ENCODE assay signal across 10 mouse cellular contexts in genomic region chr6:72319019-72319418, GRCm38 (mm10). TPM values are rescaled to one million over a fixed set of nuclear protein-coding genes. Genes with fewer than 3 reads are reported as not detected.
A peak's percentile ranks its signal among the peaks of the same experiment; 100 is the strongest.
DNase-seq lines count a peak whose midpoint lies in the region; ATAC-seq and TF ChIP-seq lines count a peak whose summit lies in the region.
"Had no signal": no experiment of that assay in that cellular context is flagged by ENCODE, and none has a peak within 500 bp of the region (broad histone marks: within the 10 kb centered on the region; RNA-seq: fewer than 3 reads in every experiment).

No protein-coding gene starts in this region.

- H3K9me3 ChIP-seq in kidney, embryonic 16.5 days (ENCODE audit: low read length) = no peaks in the 10 kb centered on the region
- no peaks in the 10 kb centered on the region for H3K9me3 ChIP-seq in kidney, postnatal 0 days (replicated peaks; ENCODE audit: low read length)
- no peaks in the 10 kb centered on the region for H3K9me3 ChIP-seq in liver, embryonic 14.5 days (ENCODE audit: control insufficient read depth, low read length)
- no peaks in the 10 kb centered on the region for H3K9me3 ChIP-seq in forebrain, embryonic 10.5 days
- H3K9me3 ChIP-seq: embryonic facial prominence, embryonic 15.5 days had no signal

- H3K27ac ChIP-seq in kidney, adult 2 months (ENCODE audit: insufficient read depth, low read depth, low read length) = no peak overlapping the region
- no peak overlapping the region for H3K27ac ChIP-seq in kidney, embryonic 16.5 days (ENCODE audit: low read length)
- no peak overlapping the region for H3K27ac ChIP-seq in kidney, postnatal 0 days
- H3K27ac ChIP-seq in liver, embryonic 14.5 days = no peak overlapping the region
- no peak overlapping the region for H3K27ac ChIP-seq in forebrain, embryonic 10.5 days
- H3K27ac ChIP-seq: embryonic facial prominence, embryonic 15.5 days; macrophage had no signal

- ATAC-seq in kidney, embryonic 16.5 days (ENCODE audit: low FRiP score, low TSS enrichment) = no peak
- ATAC-seq in kidney, postnatal 0 days (replicated peaks; ENCODE audit: low FRiP score, low read depth) = no peak
- ATAC-seq in liver, embryonic 14.5 days (ENCODE audit: insufficient read depth) = no peak

- no peaks in the 10 kb centered on the region; the same call in 1 of the 2 replicates for H3K4me1 ChIP-seq in kidney, adult 2 months (ENCODE audit: control insufficient read depth, insufficient read depth, low read length)
- peaks cover 3% of the 10 kb centered on the region; the same call in 1 of the 2 replicates for H3K4me1 ChIP-seq in kidney, embryonic 16.5 days (ENCODE audit: insufficient read depth, low read length)
- H3K4me1 ChIP-seq in kidney, postnatal 0 days (replicated peaks; ENCODE audit: insufficient read depth, low read length) = no peaks in the 10 kb centered on the region
- H3K4me1 ChIP-seq in liver, embryonic 14.5 days (replicated peaks; ENCODE audit: control insufficient read depth in 2 of 2, insufficient read depth in 2 of 2, low read length in 1 of 2) = peaks cover 5 to 7% of the 10 kb centered on the region in 2 experiments
- H3K4me1 ChIP-seq in forebrain, embryonic 10.5 days = no peaks in the 10 kb centered on the region
- H3K4me1 ChIP-seq: embryonic facial prominence, embryonic 15.5 days had no signal

- DNase-seq in kidney, adult 2 months = peak; percentile 57
- DNase-seq in ES-CJ7 (ENCODE audit: low read depth, low spot score) = peak; percentile 46
- DNase-seq in brain, adult 2 months (ENCODE audit: low read depth, low spot score) = peak; percentile 63
- peak; percentile 68 for DNase-seq in kidney, postnatal 0 days (ENCODE audit: low spot score)
- DNase-seq in liver, embryonic 14.5 days (ENCODE audit: low read depth in 3 of 3, low spot score in 3 of 3) = no peak
- DNase-seq in thymus, postnatal 25 days = peak; percentile 24
- no peak for DNase-seq in forebrain, embryonic 10.5 days (ENCODE audit: extremely low spot score, low spot score)

- no peak overlapping the region for H3K4me3 ChIP-seq in kidney, adult 2 months (ENCODE audit: insufficient read depth, low read depth, low read length)
- no peak overlapping the region for H3K4me3 ChIP-seq in kidney, embryonic 16.5 days (ENCODE audit: low read length)
- no peak overlapping the region for H3K4me3 ChIP-seq in kidney, postnatal 0 days (replicated peaks; ENCODE audit: low read depth, low read length)
- no peak overlapping the region for H3K4me3 ChIP-seq in liver, embryonic 14.5 days (ENCODE audit: insufficient read depth in 1 of 2, low read depth in 2 of 2, low read length in 2 of 2)
- no peak overlapping the region for H3K4me3 ChIP-seq in forebrain, embryonic 10.5 days
- H3K4me3 ChIP-seq: embryonic facial prominence, embryonic 15.5 days had no signal

- no peak overlapping the region for H3K9ac ChIP-seq in kidney, embryonic 16.5 days (replicated peaks; ENCODE audit: low read length)
- H3K9ac ChIP-seq in kidney, postnatal 0 days (ENCODE audit: low read depth, low read length) = no peak overlapping the region
- H3K9ac ChIP-seq in liver, embryonic 14.5 days (replicated peaks) = no peak overlapping the region
- H3K9ac ChIP-seq: embryonic facial prominence, embryonic 15.5 days had no signal

- TF ChIP-seq EP300 in liver, embryonic 14.5 days (IDR thresholded peaks at IDR 0.05; ENCODE audit: low read depth) = no peak

- no peak for TF ChIP-seq POLR2A in kidney, adult 2 months (IDR thresholded peaks at IDR 0.05; ENCODE audit: low read depth, low read length)

- TF ChIP-seq CTCF in kidney, adult 2 months (conservative IDR thresholded peaks at IDR 0.05; ENCODE audit: insufficient read depth, insufficient read length, low read depth, low read length) = peak; percentile 39; the same call in 1 of the 2 replicates
- peak; percentile 74 for TF ChIP-seq CTCF in kidney, postnatal 0 days (IDR thresholded peaks at IDR 0.05; ENCODE audit: low read depth)
- TF ChIP-seq CTCF in liver, embryonic 14.5 days (IDR thresholded peaks at IDR 0.05; ENCODE audit: low read depth) = peak; percentile 65

- no peak overlapping the region for H3K4me2 ChIP-seq in kidney, embryonic 16.5 days (replicated peaks; ENCODE audit: low read depth, low read length)
- no peak overlapping the region for H3K4me2 ChIP-seq in kidney, postnatal 0 days (ENCODE audit: low read length)
- H3K4me2 ChIP-seq in liver, embryonic 14.5 days (ENCODE audit: low read depth) = no peak overlapping the region
- H3K4me2 ChIP-seq: embryonic facial prominence, embryonic 15.5 days had no signal

- H3K36me3 ChIP-seq in kidney, adult 2 months (ENCODE audit: control insufficient read depth, insufficient read depth, low read length) = peaks cover 3% of the 10 kb centered on the region; the same call in 1 of the 2 replicates
- peaks cover 48% of the 10 kb centered on the region for H3K36me3 ChIP-seq in kidney, embryonic 16.5 days (ENCODE audit: insufficient read depth, low read length)
- H3K36me3 ChIP-seq in kidney, postnatal 0 days (ENCODE audit: insufficient read depth, low read length) = peaks cover 48% of the 10 kb centered on the region
- H3K36me3 ChIP-seq in liver, embryonic 14.5 days (replicated peaks; ENCODE audit: control insufficient read depth, insufficient read depth, low read depth) = peaks cover 74% of the 10 kb centered on the region
- H3K36me3 ChIP-seq in forebrain, embryonic 10.5 days (replicated peaks) = peaks cover 97% of the 10 kb centered on the region

- no peaks in the 10 kb centered on the region for H3K27me3 ChIP-seq in kidney, adult 2 months (replicated peaks; ENCODE audit: control insufficient read depth, insufficient read depth, low read length)
- no peaks in the 10 kb centered on the region for H3K27me3 ChIP-seq in kidney, embryonic 16.5 days (ENCODE audit: insufficient read depth, low read length)
- no peaks in the 10 kb centered on the region for H3K27me3 ChIP-seq in kidney, postnatal 0 days (ENCODE audit: insufficient read depth, low read length)
- no peaks in the 10 kb centered on the region for H3K27me3 ChIP-seq in liver, embryonic 14.5 days (ENCODE audit: control insufficient read depth, insufficient read depth, low read length)
- no peaks in the 10 kb centered on the region for H3K27me3 ChIP-seq in forebrain, embryonic 10.5 days (ENCODE audit: poor library complexity, severe bottlenecking)
- H3K27me3 ChIP-seq: embryonic facial prominence, embryonic 15.5 days had no signal

- 73% methylated on average over 11 of the region's 11 CpGs for WGBS in kidney, adult 2 months
- 78% methylated on average over 11 of the region's 11 CpGs for WGBS in kidney, embryonic 16.5 days
- WGBS in kidney, postnatal 0 days = 81% methylated on average over 11 of the region's 11 CpGs
- 73% methylated on average over 11 of the region's 11 CpGs for WGBS in liver, embryonic 14.5 days (ENCODE audit: insufficient replicate concordance)
- WGBS in forebrain, embryonic 10.5 days = 88% methylated on average over 11 of the region's 11 CpGs

RNA-seq across cellular contexts. Expression of gene Sftpb, which starts 14.6 kb away (rescaled TPM):
- polyA plus RNA-seq in kidney, adult 2 months (2012; rRNA removed) = not detected in 2 replicates
- polyA plus RNA-seq in kidney, embryonic 16.5 days (2015; fragmentation: Nextera tagmentation; extraction: Ambion mirVana) = 5.4 TPM in 1 of 2 replicates, not detected in the other
- not detected in 2 replicates for polyA plus RNA-seq in kidney, postnatal 0 days (2015; fragmentation: Nextera tagmentation; extraction: Ambion mirVana)
- not detected in 2 replicates for polyA plus RNA-seq in liver, embryonic 14.5 days (2012; rRNA removed)
- polyA plus RNA-seq in liver, embryonic 14.5 days (2014; fragmentation: Nextera tagmentation; extraction: Ambion mirVana) = not detected in 2 replicates
- not detected in 2 replicates for polyA plus RNA-seq in forebrain, embryonic 10.5 days (2016; fragmentation: Nextera tagmentation; extraction: Ambion mirVana)
- polyA plus RNA-seq: embryonic facial prominence, embryonic 15.5 days; macrophage had no signal

RNA-seq across cellular contexts. Expression of gene Usp39, which starts 26.0 kb away (rescaled TPM):
- polyA plus RNA-seq in kidney, adult 2 months (2012; rRNA removed) = 17.8 and 18.2 TPM in 2 replicates
- 43.5 and 47.5 TPM in 2 replicates for polyA plus RNA-seq in kidney, embryonic 16.5 days (2015; fragmentation: Nextera tagmentation; extraction: Ambion mirVana)
- 35.6 and 37.2 TPM in 2 replicates for polyA plus RNA-seq in kidney, postnatal 0 days (2015; fragmentation: Nextera tagmentation; extraction: Ambion mirVana)
- 23.9 and 32.7 TPM in 2 replicates for polyA plus RNA-seq in liver, embryonic 14.5 days (2012; rRNA removed)
- polyA plus RNA-seq in liver, embryonic 14.5 days (2014; fragmentation: Nextera tagmentation; extraction: Ambion mirVana) = 49.6 and 58.7 TPM in 2 replicates
- 90.1 and 91.5 TPM in 2 replicates for polyA plus RNA-seq in forebrain, embryonic 10.5 days (2016; fragmentation: Nextera tagmentation; extraction: Ambion mirVana)

RNA-seq across cellular contexts. Expression of gene 0610030E20Rik, which starts 28.1 kb away (rescaled TPM):
- polyA plus RNA-seq in kidney, adult 2 months (2012; rRNA removed) = 15.1 and 15.2 TPM in 2 replicates
- 28.3 and 31.0 TPM in 2 replicates for polyA plus RNA-seq in kidney, embryonic 16.5 days (2015; fragmentation: Nextera tagmentation; extraction: Ambion mirVana)
- 21.8 and 24.4 TPM in 2 replicates for polyA plus RNA-seq in kidney, postnatal 0 days (2015; fragmentation: Nextera tagmentation; extraction: Ambion mirVana)
- 8.7 and 10.1 TPM in 2 replicates for polyA plus RNA-seq in liver, embryonic 14.5 days (2012; rRNA removed)
- polyA plus RNA-seq in liver, embryonic 14.5 days (2014; fragmentation: Nextera tagmentation; extraction: Ambion mirVana) = 7.9 and 10.9 TPM in 2 replicates
- 28.7 and 29.8 TPM in 2 replicates for polyA plus RNA-seq in forebrain, embryonic 10.5 days (2016; fragmentation: Nextera tagmentation; extraction: Ambion mirVana)

RNA-seq across cellular contexts. Expression of gene Tmem150a, which starts 36.2 kb away (rescaled TPM):
- 171 and 189 TPM in 2 replicates for polyA plus RNA-seq in kidney, adult 2 months (2012; rRNA removed)
- polyA plus RNA-seq in kidney, embryonic 16.5 days (2015; fragmentation: Nextera tagmentation; extraction: Ambion mirVana) = 40.8 and 43.9 TPM in 2 replicates
- 50.5 and 50.6 TPM in 2 replicates for polyA plus RNA-seq in kidney, postnatal 0 days (2015; fragmentation: Nextera tagmentation; extraction: Ambion mirVana)
- polyA plus RNA-seq in liver, embryonic 14.5 days (2012; rRNA removed) = 39.0 and 58.3 TPM in 2 replicates
- 43.6 and 48.0 TPM in 2 replicates for polyA plus RNA-seq in liver, embryonic 14.5 days (2014; fragmentation: Nextera tagmentation; extraction: Ambion mirVana)
- 5.6 and 5.8 TPM in 2 replicates for polyA plus RNA-seq in forebrain, embryonic 10.5 days (2016; fragmentation: Nextera tagmentation; extraction: Ambion mirVana)

RNA-seq across cellular contexts. Expression of gene Rnf181, which starts 47.7 kb away (rescaled TPM):
- 176 and 192 TPM in 2 replicates for polyA plus RNA-seq in kidney, adult 2 months (2012; rRNA removed)
- polyA plus RNA-seq in kidney, embryonic 16.5 days (2015; fragmentation: Nextera tagmentation; extraction: Ambion mirVana) = 153 and 164 TPM in 2 replicates
- polyA plus RNA-seq in kidney, postnatal 0 days (2015; fragmentation: Nextera tagmentation; extraction: Ambion mirVana) = 150 and 164 TPM in 2 replicates
- 40.3 and 42.8 TPM in 2 replicates for polyA plus RNA-seq in liver, embryonic 14.5 days (2012; rRNA removed)
- 68.0 and 75.4 TPM in 2 replicates for polyA plus RNA-seq in liver, embryonic 14.5 days (2014; fragmentation: Nextera tagmentation; extraction: Ambion mirVana)
- 108 and 111 TPM in 2 replicates for polyA plus RNA-seq in forebrain, embryonic 10.5 days (2016; fragmentation: Nextera tagmentation; extraction: Ambion mirVana)

Comparison
In these comparisons a context has a peak if more than half of its experiments do, and no peak if none do; other contexts are left out.
1. DNase-seq: peak in kidney, adult 2 months (single experiment), ES-CJ7 (single experiment), brain, adult 2 months (single experiment), kidney, postnatal 0 days (single experiment) and thymus, postnatal 25 days (single experiment); none in liver, embryonic 14.5 days (0 of 3) and forebrain, embryonic 10.5 days (single experiment).
2. Peak in every context shown above with its lines, with median percentiles within 50 percentile points of each other: CTCF ChIP-seq.